Mouse (Mus musculus) forebrain, embryonic 16.5 days (tissue): Measurements from ENCODE around the gene Lama5. TPM values are rescaled to one million over a fixed set of nuclear protein-coding genes. Genes with fewer than 3 reads are reported as not detected.
"Not testable (repeated sequence)": the region's sequence is repeated elsewhere in the genome, so short reads cannot be mapped to it uniquely, and the experiment has no call there.

Experiments
- ATAC-seq: fragments of 200-750 bp; cut with Nextera tagmentation; 2 replicates; pipeline ENCODE4 v1.8.0; 2017; ENCODE audit warnings: mild to moderate bottlenecking, moderate library complexity
- H3K27ac ChIP-seq: fragments of 300-500 bp; sonication (generic); 2 replicates; pipeline ENCODE4 v1.5.1; 2014; ENCODE audit warnings: low read length, control low read depth
- H3K27me3 ChIP-seq: fragments of 300-500 bp; sonication (generic); replicated peaks from 2 replicates; pipeline ENCODE4 v1.6.1; 2014; ENCODE audit warnings: low read length; ENCODE audit not compliant: control insufficient read depth, insufficient read depth
- H3K36me3 ChIP-seq: fragments of 300-500 bp; sonication (generic); 2 replicates; pipeline ENCODE4 v1.6.1; 2014; ENCODE audit not compliant: control insufficient read depth, insufficient read depth
- H3K4me1 ChIP-seq: fragments of 300-500 bp; sonication (generic); replicated peaks from 2 replicates; pipeline ENCODE4 v1.6.1; 2014; ENCODE audit warnings: low read length; ENCODE audit not compliant: control insufficient read depth, insufficient read depth
- H3K4me2 ChIP-seq: fragments of 300-500 bp; sonication (generic); 2 replicates; pipeline ENCODE4 v1.6.1; 2014; ENCODE audit warnings: mild to moderate bottlenecking, low read length, control low read depth
- H3K4me3 ChIP-seq: fragments of 300-500 bp; sonication (generic); replicated peaks from 2 replicates; pipeline ENCODE4 v1.5.1; 2014; ENCODE audit warnings: mild to moderate bottlenecking, low read length, control low read depth
- H3K9ac ChIP-seq: fragments of 300-500 bp; sonication (generic); replicated peaks from 2 replicates; pipeline ENCODE4 v1.6.1; 2014; ENCODE audit warnings: low read depth, low read length, control low read depth
- H3K9me3 ChIP-seq: fragments of 300-500 bp; sonication (generic); 2 replicates; pipeline ENCODE4 v1.6.1; 2016; ENCODE audit warnings: low read length; ENCODE audit not compliant: control insufficient read depth
- WGBS: fragments of 180-500 bp; shearing (Covaris S2); extraction: QIAGEN DNeasy Blood & Tissue Kit; methylation state at CpG from one replicate; pipeline ENCODE4 v1.1.7; 2014; 5-methylcytosine and 5-hydroxymethylcytosine counted together
- polyA plus RNA-seq: library from polyadenylated mRNA; unstranded; fragments of >200 nt; fragmentation: Nextera tagmentation; extraction: Ambion mirVana; gene quantifications from 2 replicates; pipeline ENCODE4 v1.2.1, GENCODE M21; 2015

The Lama5 gene
- polyA plus RNA-seq, 1 experiment from 2014 or later, result 3.2 TPM

- peaks cover 15% of the 10 kb centered on the region for H3K36me3 ChIP-seq
- ATAC-seq, result no peak
- H3K4me3 ChIP-seq, result no peak overlapping the region
- H3K27me3 ChIP-seq, result no peaks in the 10 kb centered on the region
- no peaks in the 10 kb centered on the region for H3K9me3 ChIP-seq
- 90% methylated on average over 10 of the region's 10 CpGs for WGBS
- H3K4me1 ChIP-seq, result peaks cover 7% of the 10 kb centered on the region
- H3K4me2 ChIP-seq, result no peak overlapping the region
- no peak overlapping the region for H3K9ac ChIP-seq
- H3K27ac ChIP-seq, result no peak overlapping the region
These were observed 37.2 kb upstream of the Lama5 start for GRCm38 (mm10) chr2:180262891-180263290.

- no peak for ATAC-seq
- Histone ChIP-seq H3K36me3 (peaks cover 15% of the 10 kb centered on the region), H3K9ac (no peak overlapping the region), H3K4me3 (no peak overlapping the region), H3K4me1 (peaks cover 8% of the 10 kb centered on the region), H3K27ac (0 out of 2 replicates have a peak overlapping the region, but pooled peaks have one; percentile 6), H3K4me2 (no peak overlapping the region), H3K27me3 (no peaks in the 10 kb centered on the region), H3K9me3 (no peaks in the 10 kb centered on the region)
- 85% methylated on average over 3 of the region's 3 CpGs for WGBS
These were observed 36.8 kb upstream of the Lama5 start for GRCm38 (mm10) chr2:180262441-180262840.

GRCm38 (mm10) chr2:180261901-180262300 is 36.2 kb upstream of the Lama5 start:
- Histone ChIP-seq H3K27me3 (no peaks in the 10 kb centered on the region), H3K4me1 (peaks cover 8% of the 10 kb centered on the region), H3K4me2 (no peak overlapping the region), H3K9me3 (no peaks in the 10 kb centered on the region), H3K9ac (no peak overlapping the region), H3K36me3 (peaks cover 15% of the 10 kb centered on the region), H3K4me3 (no peak overlapping the region), H3K27ac (peak overlapping the region; percentile 6; the same call in 1 of the 2 replicates)
- 92% methylated on average over 7 of the region's 7 CpGs for WGBS
- ATAC-seq, result no peak

- no peak overlapping the region for H3K9ac ChIP-seq
- H3K4me1 ChIP-seq, result peaks cover 15% of the 10 kb centered on the region
- no peaks in the 10 kb centered on the region for H3K27me3 ChIP-seq
- no peak overlapping the region for H3K27ac ChIP-seq
- ATAC-seq, result no peak
- H3K4me2 ChIP-seq, result no peak overlapping the region
- WGBS, result 57% methylated on average over 8 of the region's 8 CpGs
- peaks cover 15% of the 10 kb centered on the region for H3K36me3 ChIP-seq
- no peaks in the 10 kb centered on the region for H3K9me3 ChIP-seq
- H3K4me3 ChIP-seq, result no peak overlapping the region
These were observed 35.2 kb upstream of the Lama5 start for GRCm38 (mm10) chr2:180260610-180261480.

- Histone ChIP-seq H3K4me1 (peaks cover 17% of the 10 kb centered on the region), H3K36me3 (peaks cover 15% of the 10 kb centered on the region)
- not testable (repeated sequence) for ATAC-seq, H3K9me3 ChIP-seq, H3K27me3 ChIP-seq, H3K27ac ChIP-seq, H3K4me2 ChIP-seq, H3K4me3 ChIP-seq, H3K9ac ChIP-seq
- WGBS, result 71% methylated on average over 17 of the region's 17 CpGs
These were observed 34.4 kb upstream of the Lama5 start for GRCm38 (mm10) chr2:180259826-180260609.

- H3K4me2 ChIP-seq, H3K27ac ChIP-seq, H3K27me3 ChIP-seq, ATAC-seq, H3K9ac ChIP-seq, H3K4me3 ChIP-seq, H3K9me3 ChIP-seq: not testable (repeated sequence)
- 78% methylated on average over 10 of the region's 10 CpGs for WGBS
- Histone ChIP-seq H3K4me1 (peaks cover 17% of the 10 kb centered on the region), H3K36me3 (peaks cover 15% of the 10 kb centered on the region)
These were observed 33.4 kb upstream of the Lama5 start for GRCm38 (mm10) chr2:180258951-180259484.

- WGBS, result 52% methylated on average over 11 of the region's 11 CpGs
- Histone ChIP-seq H3K4me1 (peaks cover 17% of the 10 kb centered on the region), H3K27ac (peak overlapping the region; percentile 81; the same call in 1 of the 2 replicates), H3K4me3 (peak overlapping the region; percentile 89), H3K36me3 (peaks cover 13% of the 10 kb centered on the region), H3K27me3 (no peaks in the 10 kb centered on the region), H3K9ac (peak overlapping the region; percentile 91), H3K4me2 (peak overlapping the region; percentile 86), H3K9me3 (no peaks in the 10 kb centered on the region)
- ATAC-seq, result no peak
These were observed 32.6 kb upstream of the Lama5 start for GRCm38 (mm10) chr2:180257963-180258865.

- peaks cover 17% of the 10 kb centered on the region for H3K4me1 ChIP-seq
- H3K27ac ChIP-seq, result peak within 1 kb of the TSS; percentile 96
- H3K36me3 ChIP-seq, result peaks cover 13% of the 10 kb centered on the region
- no peaks in the 10 kb centered on the region for H3K9me3 ChIP-seq
- under 1% methylated on average over 36 of the region's 38 CpGs for WGBS
- H3K4me2 ChIP-seq, result peak within 1 kb of the TSS; percentile 95
- H3K9ac ChIP-seq, result peak within 1 kb of the TSS; percentile 91
- H3K27me3 ChIP-seq, result no peaks in the 10 kb centered on the region
- peak; percentile 98 for ATAC-seq
- peak within 1 kb of the TSS; percentile 89 for H3K4me3 ChIP-seq
These were observed 31.4 kb upstream of the Lama5 start, which contains the start of gene Rps21 for GRCm38 (mm10) chr2:180257001-180257521. TSS of gene Rps21 (plus strand) at chr2:180257377.
